Mouse (Mus musculus): ENCODE measurements around the gene 4632433K11Rik. TPM values are rescaled to one million over a fixed set of nuclear protein-coding genes. Genes with fewer than 3 reads are reported as not detected.
"Not testable (repeated sequence)": the region's sequence is repeated elsewhere in the genome, so short reads cannot be mapped to it uniquely, and the experiment has no call there.

4632433K11Rik gene
- polyA plus RNA-seq, 1 experiment from 2014 or later, result not detected

DNA sequence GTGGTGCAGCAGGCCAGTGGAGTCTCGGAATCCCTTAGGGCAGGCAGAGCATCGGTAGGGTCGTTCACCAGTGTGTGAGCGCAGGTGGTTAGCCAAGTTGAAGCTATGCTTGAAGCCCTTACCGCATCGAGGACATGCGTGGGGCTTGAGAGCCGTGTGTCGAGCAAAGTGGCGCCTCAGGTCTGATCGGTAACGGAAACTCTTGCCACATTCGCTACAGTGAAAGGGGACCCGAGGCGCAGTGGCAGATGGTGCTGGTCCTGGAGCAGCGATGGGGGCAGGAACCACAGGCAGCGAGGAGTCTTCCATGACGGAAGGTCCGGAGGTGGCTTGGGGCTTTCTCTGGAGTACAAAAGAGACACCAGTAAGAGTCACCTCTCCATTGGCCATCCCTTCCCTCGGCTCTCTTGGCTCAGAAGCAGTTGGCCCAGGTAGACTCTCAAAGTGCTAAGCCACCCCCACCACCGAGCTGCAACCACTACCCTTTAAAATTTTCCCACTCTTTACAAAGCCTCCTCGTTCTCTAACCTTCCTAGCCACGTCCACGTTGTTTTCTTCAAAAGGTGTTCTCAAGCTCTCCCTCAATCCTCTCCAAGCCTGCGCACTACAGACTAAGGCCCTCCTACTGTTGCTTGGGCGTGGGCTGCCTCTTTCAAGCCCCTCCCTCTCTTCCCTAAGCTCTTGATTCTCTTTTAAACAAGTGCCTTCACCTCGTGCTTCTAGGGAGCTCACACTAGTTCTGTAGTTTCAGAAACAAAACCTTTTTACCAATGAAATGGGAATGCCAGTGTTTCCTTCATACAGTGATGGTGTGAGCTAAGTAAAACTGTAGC is 21.0 kb upstream of the 4632433K11Rik start:
- no peak for ATAC-seq
- H3K36me3 ChIP-seq, result peaks cover 56% of the 10 kb centered on the region
- H3K27me3 ChIP-seq, result no peaks in the 10 kb centered on the region
- 89% methylated on average over 27 of the region's 27 CpGs for WGBS
- H3K27ac ChIP-seq, result no peak overlapping the region
- H3K4me1 ChIP-seq (replicated peaks), result peaks cover 15% of the 10 kb centered on the region
- H3K4me2 ChIP-seq (replicated peaks), result peak overlapping the region; percentile 61; the same call in 1 of the 2 replicates
- H3K9ac ChIP-seq (replicated peaks), result no peak overlapping the region
- H3K9me3 ChIP-seq, result no peaks in the 10 kb centered on the region
- H3K4me3 ChIP-seq (replicated peaks), result no peak overlapping the region

DNA sequence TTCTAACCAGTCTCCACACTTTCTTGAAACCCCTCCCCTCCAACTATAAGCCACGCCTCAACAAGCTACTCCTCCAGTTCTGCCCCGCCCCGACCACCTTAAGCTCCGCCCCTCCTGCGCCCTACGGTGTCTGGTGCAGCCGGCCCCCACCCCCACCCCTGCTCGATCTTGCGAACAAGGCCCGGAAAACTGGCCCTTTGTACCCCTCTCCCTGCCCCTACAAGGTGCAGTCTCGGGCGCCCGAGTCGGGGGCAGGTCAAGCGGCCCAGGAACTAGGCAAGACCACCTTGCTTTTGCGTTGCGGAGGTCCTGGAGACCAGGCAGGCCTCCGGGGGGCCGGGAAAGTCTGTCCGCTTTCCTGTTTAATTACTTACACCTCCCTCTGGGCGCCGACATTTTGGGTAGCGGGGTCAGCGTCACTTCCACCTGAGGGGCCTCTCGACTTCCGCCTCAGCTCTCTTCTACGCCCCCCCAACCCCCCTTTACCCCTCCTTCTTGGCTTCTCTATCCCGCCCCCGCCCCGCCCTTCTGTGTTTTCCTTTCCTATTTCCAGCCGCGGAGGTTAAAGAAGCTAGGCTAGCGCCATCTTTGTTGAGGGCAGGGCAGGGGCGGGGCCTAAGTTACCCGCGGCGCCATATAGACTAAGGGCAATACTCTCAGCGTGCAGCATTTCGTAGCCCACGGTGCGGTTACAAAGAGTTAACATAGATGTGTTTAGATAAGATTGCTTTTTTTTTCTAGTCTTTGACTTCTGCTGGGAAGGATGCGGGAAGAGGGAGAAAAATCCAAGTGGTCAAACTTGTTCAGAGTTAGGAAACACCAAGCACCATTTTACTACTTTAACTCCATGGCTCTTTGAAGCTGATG is 19.4 kb upstream of the 4632433K11Rik start, which contains the start of the genes Zfp524 and Fiz1:
Gene Zfp524, plus strand, starts transcription at position 165 of the 867 bp plus-strand sequence.
Gene Fiz1, minus strand, starts transcription at position 447 of the 867 bp plus-strand sequence.
- WGBS, result under 1% methylated on average over 42 of the region's 42 CpGs
- Histone ChIP-seq H3K4me3 (replicated peaks) (peak within 1 kb of the TSS; percentile 71), H3K36me3 (peaks cover 42% of the 10 kb centered on the region), H3K4me2 (replicated peaks) (peak within 1 kb of the TSS; percentile 61), H3K4me1 (replicated peaks) (peaks cover 16% of the 10 kb centered on the region), H3K27me3 (no peaks in the 10 kb centered on the region), H3K9ac (replicated peaks) (peak within 1 kb of the TSS; percentile 83), H3K9me3 (no peaks in the 10 kb centered on the region), H3K27ac (peak within 1 kb of the TSS; percentile 98)
- peak; percentile 82 for ATAC-seq

DNA sequence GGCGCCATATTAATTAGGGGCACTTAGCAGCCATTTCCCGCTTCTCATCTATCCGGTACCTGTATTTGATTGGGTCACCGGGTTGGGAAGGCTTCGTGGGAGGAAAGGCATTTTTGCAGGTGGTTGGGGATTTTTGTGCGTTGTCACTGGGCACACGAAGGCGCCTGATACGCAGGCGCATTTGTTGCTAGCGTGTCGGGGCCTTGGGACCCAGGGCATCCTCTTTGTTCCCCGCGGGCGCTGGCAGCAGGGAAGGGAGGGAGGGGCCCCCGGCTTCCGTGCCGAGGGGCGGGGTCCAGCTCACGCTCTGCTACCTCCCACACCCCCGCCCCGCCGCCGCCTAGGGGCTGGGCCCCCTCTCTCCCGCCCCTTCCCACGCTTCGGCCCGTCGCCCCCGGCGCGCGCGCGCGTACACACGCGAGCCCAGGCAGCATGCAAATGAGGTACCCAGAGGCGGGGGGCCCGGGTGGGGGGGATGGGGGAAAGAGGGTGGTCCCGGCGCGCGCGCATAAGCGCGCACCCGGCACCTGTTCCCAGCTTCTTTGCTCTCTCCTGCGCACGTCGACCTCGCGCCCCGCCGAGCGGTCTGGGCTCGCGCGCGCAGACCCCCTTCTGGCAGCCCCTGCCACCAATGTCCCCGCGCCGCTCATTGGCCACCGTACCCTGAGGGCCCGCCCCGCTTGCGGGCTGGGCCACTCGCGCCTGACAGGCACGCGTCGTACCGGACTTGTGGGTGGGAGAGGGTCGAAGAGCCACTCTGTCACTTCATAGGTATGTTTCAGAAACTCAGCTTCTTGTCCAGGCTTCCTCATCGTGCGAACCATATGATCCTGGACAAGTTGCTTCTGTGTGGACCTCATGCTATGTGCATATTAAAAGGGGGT is 18.6 kb upstream of the 4632433K11Rik start, which contains the start of gene Gm44973:
Gene Gm44973, plus strand, starts transcription at position 379 of the 884 bp plus-strand sequence.
- ATAC-seq, result peak; percentile 86
- Histone ChIP-seq H3K36me3 (peaks cover 33% of the 10 kb centered on the region), H3K4me3 (replicated peaks) (peak within 1 kb of the TSS; percentile 71), H3K27ac (peak within 1 kb of the TSS; percentile 98), H3K4me2 (replicated peaks) (peak within 1 kb of the TSS; percentile 61), H3K27me3 (no peaks in the 10 kb centered on the region), H3K4me1 (replicated peaks) (peaks cover 18% of the 10 kb centered on the region), H3K9ac (replicated peaks) (peak within 1 kb of the TSS; percentile 83), H3K9me3 (no peaks in the 10 kb centered on the region)
- under 1% methylated on average over 48 of the region's 76 CpGs for WGBS

DNA sequence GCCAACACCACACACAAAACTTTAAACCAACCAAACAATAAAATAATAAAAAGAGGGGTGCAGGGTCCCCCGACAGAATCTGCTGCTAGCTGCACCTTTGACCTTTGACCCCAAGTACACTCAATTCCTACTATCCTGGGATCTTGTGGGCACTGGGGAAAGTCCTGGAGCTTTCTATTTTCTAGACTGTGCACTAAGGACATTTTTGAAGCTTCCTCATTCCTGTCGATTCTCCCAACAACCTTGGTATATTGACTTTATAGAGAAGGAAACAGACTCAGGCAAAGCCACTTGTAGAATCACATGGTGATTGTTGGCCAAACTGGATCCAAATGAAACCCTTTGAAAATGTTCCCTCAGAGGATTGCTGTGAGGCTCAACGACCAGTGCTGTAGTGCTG is 17.9 kb upstream of the 4632433K11Rik start:
- Histone ChIP-seq H3K27me3 (no peaks in the 10 kb centered on the region), H3K27ac (peak overlapping the region; percentile 98), H3K4me3 (replicated peaks) (peak overlapping the region; percentile 71), H3K4me1 (replicated peaks) (peaks cover 22% of the 10 kb centered on the region), H3K36me3 (peaks cover 26% of the 10 kb centered on the region), H3K9me3 (no peaks in the 10 kb centered on the region), H3K9ac (replicated peaks) (peak overlapping the region; percentile 67), H3K4me2 (replicated peaks) (peak overlapping the region; percentile 61)
- no peak for ATAC-seq
- WGBS, result 63% methylated on average over 3 of the region's 3 CpGs

DNA sequence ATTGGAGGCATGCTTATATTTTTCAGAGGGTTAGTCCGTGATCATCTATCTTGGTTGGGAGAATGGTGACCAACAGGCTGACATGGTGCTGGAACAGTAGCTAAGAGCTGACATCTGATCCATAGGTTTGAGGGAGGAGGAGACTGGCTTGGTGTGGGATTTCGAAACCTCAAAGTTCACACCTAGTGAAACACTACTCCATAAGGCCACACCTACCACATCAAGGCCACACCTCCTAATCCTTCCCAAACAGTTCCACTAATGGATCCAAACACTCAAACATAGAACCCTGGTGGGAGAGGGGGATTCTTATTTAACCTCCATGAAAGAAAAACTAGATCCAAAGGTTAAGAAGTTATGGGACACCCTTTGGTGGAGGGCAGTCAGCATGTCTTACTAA is 17.0 kb upstream of the 4632433K11Rik start:
- H3K27ac ChIP-seq, result no peak overlapping the region
- no peak overlapping the region for H3K4me3 ChIP-seq (replicated peaks)

DNA sequence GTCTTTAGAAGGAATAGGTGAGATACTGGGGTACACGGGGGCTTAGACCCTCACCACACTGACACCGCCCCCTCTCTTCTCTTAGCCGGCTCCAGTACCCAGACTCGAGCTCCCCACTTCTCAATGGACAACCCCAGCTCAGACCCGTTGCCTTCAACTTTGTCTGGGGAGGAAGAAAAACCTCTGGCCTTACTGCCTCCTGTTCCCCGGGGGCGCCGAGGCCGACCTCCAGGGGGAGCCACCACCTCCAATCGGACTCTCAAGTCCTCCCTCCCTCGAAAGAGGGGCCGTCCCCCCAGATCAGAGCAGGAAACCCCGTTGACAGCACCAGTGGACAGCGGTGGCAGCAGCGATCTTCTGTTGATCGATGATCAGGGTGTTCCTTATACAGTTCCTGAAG is 16.6 kb upstream of the 4632433K11Rik start:
- H3K27ac ChIP-seq, result no peak overlapping the region
- ATAC-seq, result no peak
- no peak overlapping the region for H3K9ac ChIP-seq (replicated peaks)
- 88% methylated on average over 16 of the region's 16 CpGs for WGBS
- H3K9me3 ChIP-seq, result no peaks in the 10 kb centered on the region
- no peaks in the 10 kb centered on the region for H3K27me3 ChIP-seq
- peaks cover 18% of the 10 kb centered on the region for H3K36me3 ChIP-seq
- no peak overlapping the region for H3K4me3 ChIP-seq (replicated peaks)
- H3K4me2 ChIP-seq (replicated peaks), result no peak overlapping the region
- peaks cover 32% of the 10 kb centered on the region for H3K4me1 ChIP-seq (replicated peaks)

More for the DNA sequence above, 17.0 kb upstream of the 4632433K11Rik start:
- Histone ChIP-seq H3K36me3 (peaks cover 18% of the 10 kb centered on the region), H3K9me3 (no peaks in the 10 kb centered on the region), H3K9ac (replicated peaks) (no peak overlapping the region), H3K4me1 (replicated peaks) (peaks cover 29% of the 10 kb centered on the region), H3K4me2 (replicated peaks) (no peak overlapping the region), H3K27me3 (no peaks in the 10 kb centered on the region)
- 96% methylated on average over 2 of the region's 2 CpGs for WGBS
- ATAC-seq, result no peak

DNA sequence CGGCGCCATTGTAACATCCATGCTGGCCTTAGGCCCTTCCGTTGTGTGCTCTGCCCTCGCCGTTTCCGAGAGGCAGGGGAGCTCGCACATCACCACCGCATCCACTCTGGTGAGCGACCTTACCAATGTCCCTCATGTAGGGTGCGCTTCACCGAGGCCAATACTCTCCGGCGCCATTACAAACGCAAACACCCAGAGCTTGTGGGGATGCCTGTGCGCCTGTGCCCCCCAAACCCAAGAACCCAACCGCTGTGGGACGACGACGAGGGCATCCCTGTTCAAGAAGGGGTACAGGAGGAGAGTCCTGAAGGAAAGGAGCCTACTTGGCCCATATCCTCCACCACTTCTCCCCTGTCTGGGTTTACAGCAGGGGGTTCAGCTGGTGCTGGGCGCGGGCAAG is 16.0 kb upstream of the 4632433K11Rik start:
- Histone ChIP-seq H3K9me3 (no peaks in the 10 kb centered on the region), H3K27me3 (no peaks in the 10 kb centered on the region)
- WGBS, result 97% methylated on average over 21 of the region's 21 CpGs

DNA sequence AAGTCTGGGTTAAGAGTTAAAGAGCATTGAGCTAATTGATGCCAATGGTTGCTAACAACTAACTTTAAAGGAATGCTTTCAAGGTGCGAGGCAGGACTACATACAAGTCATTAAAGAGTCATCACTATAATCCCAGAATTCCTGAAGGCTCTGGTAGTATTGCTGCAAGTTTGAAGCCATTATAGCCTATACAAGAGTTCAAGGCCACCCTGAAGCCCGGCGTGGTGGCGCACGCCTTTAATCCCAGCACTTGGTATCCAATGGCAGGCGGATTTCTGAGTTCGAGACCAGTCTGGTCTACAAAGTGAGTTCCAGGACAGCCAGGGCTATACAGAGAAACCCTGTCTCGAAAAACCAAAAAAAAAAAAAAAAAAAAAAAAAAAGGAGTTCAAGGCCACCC is 14.3 kb upstream of the 4632433K11Rik start:
- H3K9ac ChIP-seq (replicated peaks); H3K9me3 ChIP-seq; H3K27me3 ChIP-seq: not testable (repeated sequence)
- WGBS, result 27% methylated on average over 8 of the region's 8 CpGs
- peaks cover 27% of the 10 kb centered on the region for H3K36me3 ChIP-seq
- peak overlapping the region; percentile 94 for H3K27ac ChIP-seq
- 0 out of 2 replicates have a peak, but pooled peaks have one; percentile 0 for ATAC-seq
- H3K4me3 ChIP-seq (replicated peaks), result peak overlapping the region; percentile 87
- H3K4me2 ChIP-seq (replicated peaks), result peak overlapping the region; percentile 91
- peaks cover 23% of the 10 kb centered on the region for H3K4me1 ChIP-seq (replicated peaks)

More for the DNA sequence above, 16.0 kb upstream of the 4632433K11Rik start:
- Histone ChIP-seq H3K4me2 (replicated peaks) (no peak overlapping the region), H3K27ac (no peak overlapping the region), H3K9ac (replicated peaks) (no peak overlapping the region), H3K4me3 (replicated peaks) (no peak overlapping the region), H3K4me1 (replicated peaks) (peaks cover 32% of the 10 kb centered on the region), H3K36me3 (peaks cover 16% of the 10 kb centered on the region)
- no peak for ATAC-seq

DNA sequence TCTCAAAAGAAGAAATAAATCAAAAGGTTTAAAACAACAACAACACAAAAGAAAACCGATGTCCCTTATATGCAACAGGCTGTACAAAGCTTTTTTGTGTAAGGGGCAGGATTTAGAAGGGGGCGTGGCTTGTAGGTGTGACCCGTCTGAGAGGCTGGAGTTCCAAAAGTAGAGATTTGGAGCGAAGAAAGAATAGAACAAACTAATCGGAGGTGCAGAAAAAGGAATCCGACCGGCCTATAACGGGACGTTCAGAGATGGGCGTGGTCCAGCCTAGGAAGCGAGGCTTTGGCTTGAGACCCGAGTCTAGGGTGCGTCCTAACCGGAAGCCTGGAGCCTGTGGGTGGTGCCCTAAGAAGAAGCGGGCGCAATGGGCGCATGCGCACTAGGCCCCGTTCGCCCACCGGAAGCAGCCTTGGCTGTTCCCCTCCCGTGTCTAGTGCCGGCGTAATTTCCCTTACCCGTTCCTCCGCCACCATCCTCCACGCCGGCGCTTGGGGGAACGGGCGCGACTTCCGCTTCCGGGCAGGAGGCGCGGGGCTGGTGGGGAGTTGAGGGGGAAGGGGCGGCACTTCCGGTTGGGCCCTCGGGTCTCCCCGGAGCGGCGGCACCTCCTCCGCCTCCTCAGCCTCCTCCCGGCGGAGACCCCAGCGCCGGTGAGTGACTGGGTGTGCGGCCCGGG is 13.8 kb upstream of the 4632433K11Rik start, which contains the start of the genes Zfp865 and Ccdc106:
Gene Zfp865, plus strand, starts transcription at position 377 of the 682 bp plus-strand sequence.
Gene Ccdc106, plus strand, starts transcription at position 554 of the 682 bp plus-strand sequence.
- Histone ChIP-seq H3K9ac (replicated peaks) (peak within 1 kb of the TSS; percentile 97), H3K4me3 (replicated peaks) (peak within 1 kb of the TSS; percentile 87), H3K4me1 (replicated peaks) (peaks cover 23% of the 10 kb centered on the region), H3K4me2 (replicated peaks) (peak within 1 kb of the TSS; percentile 91), H3K27me3 (no peaks in the 10 kb centered on the region), H3K27ac (peak within 1 kb of the TSS; percentile 94), H3K9me3 (no peaks in the 10 kb centered on the region), H3K36me3 (peaks cover 32% of the 10 kb centered on the region)
- ATAC-seq, result peak; percentile 92
- WGBS, result 1% methylated on average over 48 of the region's 49 CpGs

DNA sequence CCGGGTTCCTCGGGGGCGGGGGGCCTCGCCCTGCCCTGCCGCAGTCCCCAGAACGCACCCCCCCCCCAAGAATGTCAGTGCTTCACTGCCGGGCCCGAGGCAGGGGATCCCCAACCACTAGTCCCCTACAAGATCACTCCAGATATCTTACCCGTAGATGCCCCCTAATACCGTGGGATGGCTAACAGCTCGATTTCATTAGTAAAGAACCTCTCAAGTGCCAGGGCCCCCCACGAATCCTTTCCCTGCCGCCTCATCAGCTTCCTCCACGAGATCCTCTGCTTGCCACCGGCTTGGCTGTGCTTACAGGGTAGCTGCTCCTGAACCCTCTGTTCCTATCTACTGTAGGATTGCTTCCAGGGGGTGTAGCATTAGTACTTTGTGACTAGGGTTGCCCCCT is 13.2 kb upstream of the 4632433K11Rik start:
- Histone ChIP-seq H3K4me3 (replicated peaks) (peak overlapping the region; percentile 87), H3K4me2 (replicated peaks) (peak overlapping the region; percentile 91), H3K9me3 (no peaks in the 10 kb centered on the region), H3K4me1 (replicated peaks) (peaks cover 23% of the 10 kb centered on the region), H3K9ac (replicated peaks) (peak overlapping the region; percentile 97), H3K36me3 (peaks cover 32% of the 10 kb centered on the region), H3K27me3 (no peaks in the 10 kb centered on the region), H3K27ac (peak overlapping the region; percentile 94)
- WGBS, result 0% methylated on average over 15 of the region's 15 CpGs
- peak; percentile 6 for ATAC-seq
